Mouse (Mus musculus): ENCODE measurements around the gene Serf2.
"Not testable (repeated sequence)": the region's sequence is repeated elsewhere in the genome, so short reads cannot be mapped to it uniquely, and the experiment has no call there.

Serf2 gene

DNA sequence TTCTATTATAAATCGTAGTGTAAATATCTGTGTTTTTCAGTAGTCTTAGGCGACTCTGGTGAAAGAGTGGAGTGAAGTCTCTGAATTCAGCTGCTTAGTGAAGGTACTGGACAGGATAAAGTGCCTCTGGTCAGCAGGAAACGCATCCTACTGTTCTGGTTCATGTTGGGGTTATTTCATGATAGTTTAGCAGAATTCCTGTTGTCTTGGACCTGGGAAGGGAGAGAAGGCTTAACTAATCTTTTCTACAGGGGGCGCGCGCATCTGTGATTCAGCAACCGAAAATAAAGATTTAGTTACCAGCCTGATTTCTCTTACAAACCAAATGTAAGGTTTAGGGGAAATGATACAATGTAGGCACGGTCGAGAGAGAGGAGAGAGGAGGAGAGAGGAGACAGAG is 859 bp upstream of the Serf2 start:
- DNase-seq, result peak; percentile 81

DNA sequence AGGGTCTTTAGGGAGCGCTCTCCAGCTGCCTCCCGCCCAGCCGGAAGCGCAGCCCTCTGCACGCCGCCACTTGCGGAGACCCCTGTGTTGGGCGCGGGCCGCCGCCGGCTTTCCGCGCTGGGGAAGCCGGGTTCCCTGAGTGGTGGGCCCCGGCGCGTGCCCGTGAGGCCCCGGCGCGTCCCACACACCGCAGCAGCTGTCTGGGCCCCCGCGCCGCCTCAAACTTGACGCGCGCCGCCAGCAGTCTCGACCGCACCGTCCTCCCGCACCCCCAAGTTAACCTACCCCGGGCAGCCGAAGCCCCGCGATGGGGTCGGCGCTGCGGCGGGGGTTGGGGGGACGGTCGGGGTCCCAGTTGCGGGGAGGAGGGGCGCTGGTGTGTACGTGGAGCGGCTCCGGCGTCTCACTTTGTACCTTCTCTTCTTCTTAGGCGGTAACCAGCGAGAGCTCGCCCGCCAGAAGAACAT is 583 bp downstream of the Serf2 start:
- DNase-seq, result peak; percentile 16

DNA sequence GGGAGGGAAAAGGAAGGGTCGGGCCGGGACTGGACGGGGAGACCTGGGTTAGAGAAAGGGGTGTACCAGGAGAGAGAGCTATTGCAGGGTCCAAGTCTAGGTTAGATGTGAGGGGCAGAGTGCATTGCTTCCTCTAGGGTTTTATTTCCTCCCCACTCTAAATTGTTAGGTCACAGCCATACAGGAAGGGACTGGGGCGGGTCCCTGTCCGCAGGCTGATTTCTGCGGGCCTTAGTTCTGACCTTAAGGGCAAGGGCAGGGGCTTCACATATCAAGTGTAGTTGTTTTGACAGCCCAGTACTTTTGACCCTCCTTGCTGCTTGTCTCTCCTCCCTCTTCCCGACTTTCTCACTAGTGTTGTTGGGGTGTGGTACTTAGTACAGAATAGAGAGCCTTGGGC is 1.1 kb downstream of the Serf2 start:
- peak; percentile 45 for DNase-seq

DNA sequence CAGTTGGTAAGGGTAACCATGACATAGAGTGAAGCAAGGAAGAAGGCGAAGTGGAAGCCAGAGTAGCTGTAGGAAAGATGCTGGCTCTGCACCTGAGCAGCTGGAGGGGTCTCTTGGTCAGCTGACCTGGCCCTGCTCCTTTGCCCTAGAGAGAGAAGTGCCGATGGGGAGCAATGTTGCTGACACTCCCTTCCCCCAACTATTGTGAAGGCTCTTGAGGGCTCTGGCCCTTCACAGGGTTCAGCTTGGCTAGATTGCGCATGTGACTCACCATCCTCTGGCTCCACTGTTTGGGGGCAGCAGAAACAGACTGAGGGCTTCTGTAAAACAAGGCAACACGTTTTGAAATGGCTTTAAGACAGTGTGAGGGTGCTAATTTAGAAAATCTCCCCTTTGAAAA is 3.4 kb downstream of the Serf2 start:
- DNase-seq, result no peak

DNA sequence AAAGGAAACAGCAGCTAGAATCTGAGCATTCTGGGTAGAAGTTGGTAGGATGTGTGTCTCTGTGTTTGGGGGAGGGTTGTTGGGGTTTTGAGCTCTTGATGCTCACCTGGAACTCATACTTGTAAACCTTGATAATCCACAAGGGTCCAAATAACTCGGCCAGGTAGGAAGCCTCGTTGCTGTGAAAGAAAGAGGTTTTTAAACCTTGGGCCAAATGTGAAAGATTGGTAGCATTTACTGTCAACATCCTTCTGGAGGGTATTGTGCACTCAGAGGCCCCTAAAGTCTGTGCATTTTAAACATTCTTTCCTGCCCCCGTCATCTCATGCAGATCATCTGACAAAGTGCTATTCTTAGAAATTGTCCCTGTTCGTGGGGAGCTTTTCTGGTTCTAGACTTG is 4.0 kb downstream of the Serf2 start, which contains the start of gene Hypk:
Hypk (plus strand) TSS at position 301 of the 400 bp plus-strand sequence.
- no peak for DNase-seq

DNA sequence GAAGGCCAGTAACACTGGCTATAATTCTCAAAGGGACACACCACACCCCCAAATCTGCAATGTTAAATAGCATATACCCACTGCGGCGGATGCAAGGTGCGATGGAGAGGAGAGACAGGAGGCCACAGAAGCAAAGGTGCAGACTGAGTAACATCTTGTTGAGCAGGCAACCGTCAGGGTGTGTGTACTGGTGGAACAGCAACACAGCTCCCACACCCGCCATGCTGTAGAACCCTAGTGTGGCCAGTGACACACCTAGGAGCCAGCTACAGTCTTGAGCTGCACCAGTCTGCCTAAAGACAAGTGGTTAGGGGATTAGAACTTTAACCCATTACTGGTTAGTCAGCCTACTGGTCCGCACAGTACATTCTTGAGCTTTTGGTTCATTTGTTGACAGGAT is 4.9 kb downstream of the Serf2 start:
- no peak for DNase-seq

DNA sequence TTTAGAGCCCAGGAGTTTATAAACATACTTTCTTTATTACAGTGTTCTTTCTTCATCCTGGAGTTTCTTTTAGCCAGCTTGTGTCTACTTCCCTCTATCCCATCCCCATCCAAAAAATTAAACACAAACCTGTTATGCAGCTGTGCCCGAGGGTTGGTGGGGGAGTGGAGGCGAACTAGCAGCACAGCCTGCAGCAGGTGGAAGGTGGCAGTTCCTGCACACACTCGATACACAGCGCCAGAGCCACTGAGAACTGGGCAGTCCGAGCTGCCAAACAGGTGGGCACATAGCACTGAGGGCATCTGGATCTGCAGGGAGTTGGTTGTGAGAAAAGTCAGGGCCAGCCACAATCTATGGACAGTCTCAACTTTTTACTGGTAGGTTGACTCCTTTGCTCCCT is 6.5 kb downstream of the Serf2 start:
- DNase-seq, result no peak

DNA sequence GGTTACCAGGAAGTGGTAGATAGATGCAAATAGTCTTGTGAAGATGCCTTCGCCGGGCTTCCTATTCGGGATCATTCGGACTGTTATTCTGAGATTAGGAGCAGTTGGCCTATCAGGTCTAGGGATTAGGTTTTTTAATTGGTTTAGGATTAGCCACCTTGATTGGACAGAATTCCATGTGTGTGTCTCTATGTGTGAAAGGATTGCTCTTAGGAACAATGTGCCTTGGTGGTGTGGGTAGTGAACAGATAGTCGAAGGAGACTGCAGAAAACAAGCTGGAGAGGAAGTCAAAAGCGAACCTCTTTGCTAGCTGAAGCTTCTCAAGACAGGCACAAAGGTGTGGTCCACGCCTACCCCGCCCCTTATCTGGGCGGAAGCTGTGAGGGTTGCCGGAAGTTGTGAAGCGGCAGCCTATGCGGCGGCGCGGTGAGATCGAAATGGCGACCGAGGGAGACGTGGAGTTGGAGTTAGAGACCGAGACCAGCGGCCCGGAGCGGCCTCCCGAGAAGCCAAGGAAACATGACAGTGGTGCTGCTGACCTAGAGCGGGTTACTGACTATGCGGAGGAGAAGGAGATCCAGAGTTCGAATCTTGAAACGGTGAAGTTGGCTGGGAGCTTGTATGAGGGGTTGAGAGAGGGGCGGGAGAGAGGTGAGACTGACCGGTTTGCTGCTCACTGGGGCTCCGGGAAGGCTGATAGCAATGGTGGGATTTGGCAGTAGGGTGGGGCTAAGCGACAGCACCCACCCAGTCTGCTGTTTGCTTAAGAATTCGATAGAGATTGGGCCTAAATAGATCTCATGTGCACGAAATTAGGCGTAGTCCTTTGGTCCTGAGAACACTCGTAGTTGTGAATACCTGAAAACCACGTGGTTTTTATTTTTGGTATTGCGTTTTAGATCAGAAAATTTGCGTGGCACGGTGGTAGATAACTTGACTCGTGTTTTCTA is 8.0 kb downstream of the Serf2 start, which contains the start of gene Serinc4:
Serinc4 (minus strand) TSS at position 90 of the 951 bp plus-strand sequence.
- peak; percentile 93 for DNase-seq

DNA sequence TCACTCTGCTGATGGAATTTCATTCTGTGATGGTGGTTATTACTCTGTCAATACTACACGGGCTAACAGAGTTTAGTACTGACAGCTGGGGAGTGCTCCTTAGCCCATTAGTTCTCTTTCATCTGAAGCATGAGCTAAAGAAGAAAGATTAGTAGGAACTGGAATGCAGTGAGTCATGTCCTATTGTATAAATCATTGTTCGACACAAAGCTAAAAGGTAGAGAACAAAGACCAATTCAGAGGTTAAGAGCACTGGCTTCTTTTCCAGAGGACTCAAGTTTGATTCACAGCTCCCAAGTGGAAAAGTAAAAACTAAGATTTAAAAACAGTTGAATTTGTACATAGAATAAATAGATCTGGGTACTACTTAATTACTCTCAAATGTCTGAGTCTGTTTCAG is 11.1 kb downstream of the Serf2 start:
- DNase-seq, result no peak

DNA sequence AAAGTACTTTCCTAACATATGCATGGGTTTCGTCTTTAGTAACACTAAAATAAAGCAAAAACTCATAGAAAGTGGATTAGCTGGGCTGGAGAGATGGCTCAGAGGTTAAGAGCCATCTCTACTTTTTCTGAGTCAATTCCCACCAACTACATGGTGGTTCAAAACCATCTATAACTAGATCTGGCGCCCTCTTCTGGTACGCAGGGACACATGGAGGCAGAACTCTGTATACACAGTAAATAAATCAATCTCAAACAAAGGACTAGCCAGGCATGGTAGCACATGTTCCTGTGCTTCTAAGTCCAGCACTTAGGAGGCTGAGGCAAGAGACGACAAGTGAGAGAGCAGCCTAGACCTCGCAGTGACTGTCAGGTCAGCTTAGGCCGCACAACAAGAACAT is 20.0 kb downstream of the Serf2 start:
- DNase-seq, result not testable (repeated sequence)

DNA sequence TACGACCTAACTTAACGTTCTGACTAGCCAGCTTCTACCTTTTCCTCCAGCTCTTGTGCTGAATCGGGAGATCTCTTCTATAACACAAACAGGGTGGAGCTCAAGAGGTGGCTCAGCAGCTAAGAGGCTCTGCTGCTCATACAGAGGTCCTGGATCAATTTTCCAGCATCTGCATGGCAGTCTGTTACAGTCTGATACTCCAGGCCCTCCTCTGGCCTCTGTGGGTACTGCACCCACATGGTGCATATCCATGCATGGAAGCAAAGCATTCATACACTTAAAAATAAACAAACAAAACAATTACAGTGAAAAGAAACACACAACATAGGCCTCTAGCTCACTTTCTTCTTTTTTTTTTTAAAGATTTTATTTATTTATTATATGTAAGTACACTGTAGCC is 23.8 kb downstream of the Serf2 start:
- not testable (repeated sequence) for DNase-seq

DNA sequence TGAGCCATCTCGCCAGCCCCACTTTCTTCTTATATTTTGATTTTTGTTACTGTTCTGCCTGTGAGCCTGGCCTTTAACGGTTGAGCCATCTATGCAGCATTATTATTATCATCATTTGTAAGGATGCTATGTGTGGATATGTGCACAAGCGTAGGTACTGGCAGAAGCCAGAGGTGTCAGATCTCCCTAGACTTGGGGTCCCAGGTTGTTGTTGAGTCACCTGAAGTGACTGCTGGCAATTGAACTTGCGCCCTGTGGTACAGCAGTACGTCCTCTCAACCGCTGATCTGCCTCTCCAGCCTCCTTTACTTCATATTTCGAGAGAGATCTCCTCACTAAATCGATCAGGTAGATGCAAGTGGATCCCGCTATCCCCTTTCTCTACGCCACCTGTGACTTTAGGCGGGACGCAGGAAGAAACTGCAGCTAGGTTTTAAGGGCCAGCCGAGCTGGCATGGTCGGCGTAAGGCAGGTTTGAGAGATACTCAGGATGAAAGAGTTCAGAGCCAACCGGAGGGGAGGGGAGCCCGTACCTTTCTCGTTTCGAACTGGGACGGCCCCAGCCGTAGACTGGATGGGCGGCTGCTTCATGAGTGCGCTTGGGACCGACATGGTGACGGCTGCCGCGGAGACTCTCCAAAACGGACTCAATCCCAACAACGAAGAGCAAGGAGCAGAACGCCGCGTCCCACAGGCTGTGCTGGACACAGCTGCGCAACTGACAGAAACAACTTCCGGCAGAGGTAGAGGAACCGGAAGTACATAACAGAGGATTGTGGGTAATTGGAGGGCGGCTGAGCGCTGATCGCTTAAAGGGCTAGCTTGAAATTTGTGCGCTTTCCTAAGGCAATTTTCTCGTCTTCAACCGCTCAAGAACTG is 24.5 kb downstream of the Serf2 start, which contains the start of gene Mfap1b:
Mfap1b (minus strand) TSS at position 767 of the 879 bp plus-strand sequence.
- peak; percentile 93 for DNase-seq

DNA sequence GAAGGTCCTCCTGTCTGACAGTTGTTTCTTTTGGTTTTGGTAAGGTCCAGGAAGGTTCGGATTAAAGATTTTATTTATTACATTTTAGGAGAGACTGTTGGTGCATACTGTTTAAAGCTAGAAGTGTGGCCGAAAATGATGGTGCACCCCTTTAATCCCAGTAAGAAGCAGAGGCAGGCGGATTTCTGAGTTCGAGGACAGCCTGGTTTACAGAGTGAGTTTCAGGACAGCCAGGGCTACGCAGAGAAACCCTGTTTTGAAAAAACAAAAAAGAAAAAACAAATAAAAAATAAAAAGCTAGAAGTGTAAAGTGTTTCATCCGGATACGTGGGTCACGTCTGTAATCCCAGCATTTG is 25.2 kb downstream of the Serf2 start:
- DNase-seq, result no peak

DNA sequence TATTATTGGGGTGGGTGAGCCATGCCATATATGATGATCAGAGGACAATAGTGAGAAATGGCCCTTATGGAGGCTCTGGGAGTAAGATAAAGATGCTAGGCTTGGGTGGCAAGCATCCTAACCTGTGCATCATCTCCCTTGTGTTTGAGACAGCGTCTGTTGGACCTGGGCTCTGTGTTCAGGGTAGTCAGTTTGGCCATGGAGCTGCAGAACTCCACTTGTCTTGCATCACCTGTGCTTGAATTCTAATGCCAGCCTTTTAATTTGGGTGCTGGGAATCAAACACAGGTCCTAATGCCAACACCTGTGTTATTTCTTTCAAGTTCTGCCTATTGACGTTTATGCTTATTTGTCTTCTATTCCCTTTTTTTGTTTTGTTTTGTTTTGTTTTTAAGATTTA is 26.3 kb downstream of the Serf2 start:
- DNase-seq, result not testable (repeated sequence)

DNA sequence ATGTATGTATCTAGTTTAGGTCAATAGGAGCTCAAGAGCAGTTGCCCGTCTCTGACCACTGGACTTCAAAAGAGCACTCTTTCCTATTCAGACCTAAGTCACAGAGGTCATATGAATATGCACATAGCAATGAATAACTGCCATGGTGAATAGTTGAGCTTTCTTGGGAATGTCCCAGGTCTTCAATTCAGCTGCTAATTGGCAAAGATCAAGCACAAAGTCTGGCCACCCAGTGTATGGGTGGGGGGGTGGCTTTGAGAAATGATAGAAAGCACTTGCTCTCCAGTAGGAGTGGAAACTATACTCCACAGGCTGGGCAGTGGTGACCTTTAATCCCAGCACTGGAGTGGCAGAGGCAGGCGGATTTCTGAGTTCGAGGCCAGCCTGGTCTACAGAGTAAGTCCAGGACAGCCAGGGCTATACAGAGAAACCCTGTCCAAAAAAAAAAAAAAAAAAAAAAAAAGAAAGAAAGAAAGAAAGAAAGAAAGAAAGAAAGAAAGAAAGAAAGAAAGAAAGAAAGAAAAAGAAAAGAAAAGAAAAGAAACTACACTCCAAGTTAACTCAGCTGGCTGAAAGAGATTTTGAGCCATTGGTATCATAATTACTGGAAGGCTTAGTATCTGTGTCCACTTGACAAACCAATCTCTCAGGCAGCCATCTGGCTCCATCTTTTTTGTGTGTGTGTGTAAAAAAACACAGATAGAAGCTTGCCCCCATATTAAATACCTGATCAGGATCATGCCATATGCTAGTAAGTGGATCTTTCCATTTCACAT is 28.7 kb downstream of the Serf2 start:
- no peak for DNase-seq

DNA sequence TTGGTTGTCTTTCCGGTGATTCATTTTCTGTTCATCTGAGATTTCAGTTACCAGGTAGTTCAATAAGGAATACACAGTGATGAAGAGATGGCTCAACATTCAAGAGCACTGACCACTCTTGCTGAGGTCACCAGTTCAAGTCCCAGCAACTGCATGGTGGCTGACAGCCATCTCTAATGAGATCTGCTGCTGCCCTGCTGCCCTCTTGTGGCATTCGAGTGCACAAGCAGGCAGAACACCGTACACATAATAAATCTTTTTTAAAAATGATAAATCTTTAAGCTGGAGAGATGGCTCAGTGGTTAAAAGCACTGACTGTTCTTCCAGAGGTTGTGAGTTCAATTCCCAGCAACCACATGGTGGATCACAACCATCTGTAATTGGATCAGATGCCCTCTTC is 31.5 kb downstream of the Serf2 start:
- DNase-seq, result peak; percentile 44

DNA sequence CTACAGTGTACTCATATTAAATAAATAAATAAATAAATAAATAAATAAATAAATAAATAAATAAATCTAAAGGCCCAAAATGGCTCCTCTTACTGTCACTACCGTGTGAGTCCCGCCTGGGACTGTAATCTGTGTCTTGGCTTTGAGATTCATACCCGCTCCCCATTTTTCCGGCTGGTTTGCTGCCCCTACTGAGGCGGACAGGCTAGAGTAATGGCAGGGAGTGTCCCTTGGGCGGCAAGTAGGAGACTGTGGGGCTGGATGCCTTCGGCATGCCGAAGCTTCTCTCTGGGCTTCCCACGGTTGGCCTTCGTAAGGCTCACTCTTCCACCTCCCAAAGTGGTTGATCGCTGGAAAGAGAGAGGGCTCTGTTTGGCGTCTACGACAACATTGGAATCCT is 31.9 kb downstream of the Serf2 start:
- not testable (repeated sequence) for DNase-seq

DNA sequence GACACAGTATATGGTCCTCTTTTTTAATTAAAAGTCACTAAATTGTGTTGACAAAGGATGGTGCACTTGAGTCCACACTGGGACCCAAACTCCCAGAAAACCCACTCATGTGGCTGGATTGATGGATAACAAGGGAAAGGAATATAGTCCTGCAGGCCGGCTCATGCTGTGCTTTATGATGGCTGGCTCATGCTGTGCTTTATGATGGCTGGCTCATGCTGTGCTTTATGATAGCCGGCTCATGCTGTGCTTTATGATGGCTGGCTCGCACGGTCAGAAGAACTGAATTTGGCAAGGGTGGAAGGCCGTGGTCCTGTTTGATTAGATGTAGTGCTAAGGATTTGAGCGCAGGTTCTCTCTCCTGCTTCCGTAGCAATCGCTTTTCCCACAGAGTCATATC is 34.6 kb downstream of the Serf2 start:
- DNase-seq, result no peak

DNA sequence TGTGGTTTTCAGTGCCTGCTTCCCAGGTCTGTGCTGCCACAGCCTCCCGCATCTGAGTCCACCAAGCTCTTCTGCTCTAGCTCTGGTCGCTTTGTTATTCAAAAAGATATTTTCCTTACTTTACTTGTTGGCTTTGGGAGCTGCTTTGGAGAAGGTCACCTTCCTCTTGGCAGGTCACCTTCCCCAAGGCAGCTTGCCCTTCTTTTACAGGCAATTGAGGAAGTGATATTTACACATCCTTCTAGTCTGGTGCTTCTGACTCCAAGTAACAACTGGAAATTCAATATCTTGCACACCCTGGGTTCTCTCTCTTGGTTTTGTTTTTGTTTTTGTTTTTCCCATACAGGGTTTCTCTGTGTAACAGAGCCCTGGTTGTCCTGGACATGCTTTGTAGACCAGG is 35.4 kb downstream of the Serf2 start:
- not testable (repeated sequence) for DNase-seq

DNA sequence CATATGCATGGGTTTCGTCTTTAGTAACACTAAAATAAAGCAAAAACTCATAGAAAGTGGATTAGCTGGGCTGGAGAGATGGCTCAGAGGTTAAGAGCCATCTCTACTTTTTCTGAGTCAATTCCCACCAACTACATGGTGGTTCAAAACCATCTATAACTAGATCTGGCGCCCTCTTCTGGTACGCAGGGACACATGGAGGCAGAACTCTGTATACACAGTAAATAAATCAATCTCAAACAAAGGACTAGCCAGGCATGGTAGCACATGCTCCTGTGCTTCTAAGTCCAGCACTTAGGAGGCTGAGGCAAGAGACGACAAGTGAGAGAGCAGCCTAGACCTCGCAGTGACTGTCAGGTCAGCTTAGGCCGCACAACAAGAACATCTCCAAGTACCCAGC is 52.6 kb downstream of the Serf2 start:
- not testable (repeated sequence) for DNase-seq

DNA sequence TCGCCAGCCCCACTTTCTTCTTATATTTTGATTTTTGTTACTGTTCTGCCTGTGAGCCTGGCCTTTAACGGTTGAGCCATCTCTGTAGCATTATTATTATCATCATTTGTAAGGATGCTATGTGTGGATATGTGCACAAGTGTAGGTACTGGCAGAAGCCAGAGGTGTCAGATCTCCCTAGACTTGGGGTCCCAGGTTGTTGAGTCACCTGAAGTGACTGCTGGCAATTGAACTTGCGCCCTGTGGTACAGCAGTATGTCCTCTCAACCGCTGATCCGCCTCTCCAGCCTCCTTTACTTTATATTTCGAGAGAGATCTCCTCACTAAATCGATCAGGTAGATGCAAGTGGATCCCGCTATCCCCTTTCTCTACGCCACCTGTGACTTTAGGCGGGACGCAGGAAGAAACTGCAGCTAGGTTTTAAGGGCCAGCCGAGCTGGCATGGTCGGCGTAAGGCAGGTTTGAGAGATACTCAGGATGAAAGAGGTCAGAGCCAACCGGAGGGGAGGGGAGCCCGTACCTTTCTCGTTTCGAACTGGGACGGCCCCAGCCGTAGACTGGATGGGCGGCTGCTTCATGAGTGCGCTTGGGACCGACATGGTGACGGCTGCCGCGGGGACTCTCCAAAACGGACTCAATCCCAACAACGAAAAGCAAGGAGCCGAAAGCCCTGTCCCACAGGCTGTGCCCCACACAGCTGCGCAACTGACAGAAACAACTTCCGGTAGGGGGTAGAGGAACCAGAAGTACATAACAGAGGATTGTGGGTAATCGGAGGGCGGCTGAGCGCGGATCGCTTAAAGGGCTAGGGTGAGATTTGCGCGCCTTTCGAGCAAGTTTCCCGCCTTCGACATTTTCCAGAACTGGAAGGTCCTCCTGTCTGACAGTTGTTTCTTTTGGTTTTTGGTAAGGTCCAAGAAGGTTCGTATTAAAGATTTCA is 57.2 kb downstream of the Serf2 start, which contains the start of the genes Mfap1a and Wdr76:
Mfap1a (minus strand) TSS at position 724 of the 941 bp plus-strand sequence.
Wdr76 (plus strand) TSS at position 782 of the 941 bp plus-strand sequence.
- peak; percentile 95 for DNase-seq
